Comparison of ENCODE assay signal across 8 mouse cellular contexts in genomic region chr7:39544242-39545111, GRCm38 (mm10). TPM values are rescaled to one million over a fixed set of nuclear protein-coding genes. Genes with fewer than 3 reads are reported as not detected.
DNase-seq lines count a peak whose midpoint lies in the region; ATAC-seq lines count a peak whose summit lies in the region.

No protein-coding gene starts in this region.

- no peaks in the 10 kb centered on the region for H3K36me3 ChIP-seq in hindbrain, embryonic 15.5 days

- under 1% methylated on average over 43 of the region's 43 CpGs for WGBS in hindbrain, embryonic 15.5 days

- peak; percentile 82 for DNase-seq in gastrocnemius, adult 18-20 months (ENCODE audit: low spot score)
- DNase-seq in left cerebral cortex, adult 18-20 months (ENCODE audit: low spot score in 2 of 2): peak; percentile 55 to 58
- DNase-seq in lung, postnatal 4 days: peak; percentile 85 to 91
- DNase-seq in retina, postnatal 1 day: peak; percentile 93
- peak; percentile 65 for DNase-seq in thymus, postnatal 4 days

- H3K27ac ChIP-seq in hindbrain, embryonic 15.5 days (replicated peaks): peak overlapping the region; percentile 86

- peak overlapping the region; percentile 65 for H3K9ac ChIP-seq in hindbrain, embryonic 15.5 days

- peak; percentile 92 for ATAC-seq in activated CD4-positive, CD25-positive, alpha-beta regulatory T cell, adult 4 months
- peak; percentile 98 for ATAC-seq in common myeloid progenitor, adult 5-6 weeks (replicated peaks; ENCODE audit: low read depth, poor library complexity, severe bottlenecking)
- ATAC-seq in hindbrain, embryonic 15.5 days (ENCODE audit: low FRiP score, low read depth): peak; percentile 93

- H3K4me1 ChIP-seq in hindbrain, embryonic 15.5 days (replicated peaks): peaks cover 15% of the 10 kb centered on the region

- H3K9me3 ChIP-seq in hindbrain, embryonic 15.5 days: no peaks in the 10 kb centered on the region

- peak overlapping the region; percentile 55 for H3K4me3 ChIP-seq in hindbrain, embryonic 15.5 days

- no peaks in the 10 kb centered on the region for H3K27me3 ChIP-seq in hindbrain, embryonic 15.5 days

- peak overlapping the region; percentile 83 for H3K4me2 ChIP-seq in hindbrain, embryonic 15.5 days

RNA-seq across cellular contexts. Expression of gene Zfp619, which starts 26.9 kb away (rescaled TPM):
- 1 to 10 TPM in 1 of 2 experiments, under 1 TPM in 1; 0.70 to 1.0 TPM for polyA plus RNA-seq in activated CD4-positive, CD25-positive, alpha-beta regulatory T cell, adult 4 months (2017; shearing (Covaris generic))
- 3.6 and 3.7 TPM in 2 replicates for total RNA-seq in common myeloid progenitor, adult 5-6 weeks (2017)
- total RNA-seq in gastrocnemius, adult 18-20 months (2021): under 1 TPM; 0.80 to 0.97 TPM
- 2.5 and 2.7 TPM in 2 replicates for polyA plus RNA-seq in hindbrain, embryonic 15.5 days (2015; fragmentation: Nextera tagmentation; extraction: Ambion mirVana)
- total RNA-seq in left cerebral cortex, adult 18-20 months (2021): 1 to 10 TPM; 3.0 TPM

Comparison
In these comparisons a context has a peak if more than half of its experiments do, and no peak if none do; other contexts are left out.
1. Peak in every context shown above with its lines: DNase-seq, ATAC-seq, H3K4me3 ChIP-seq and H3K27ac ChIP-seq.